Mouse (Mus musculus) megakaryocyte, embryonic 14.5 days (primary cell): ENCODE measurements around the gene Vps13d. TPM values are rescaled to one million over a fixed set of nuclear protein-coding genes. Genes with fewer than 3 reads are reported as not detected.

ENCODE experiments used
- H3K27me3 ChIP-seq: replicated peaks from 2 replicates; pipeline ENCODE3; 2012; ENCODE audit warnings: inconsistent platforms
- H3K36me3 ChIP-seq: replicated peaks from 2 replicates; pipeline ENCODE3; 2012; ENCODE audit warnings: low read length, inconsistent platforms, mixed read lengths
- H3K4me1 ChIP-seq: 2 replicates; pipeline ENCODE4 v1.6.1; 2012; ENCODE audit warnings: inconsistent platforms
- H3K4me3 ChIP-seq: replicated peaks from 2 replicates; pipeline ENCODE3; 2012; ENCODE audit warnings: moderate library complexity, mild to moderate bottlenecking, inconsistent platforms
- H3K9me3 ChIP-seq: 2 replicates; pipeline ENCODE4 v1.6.1; 2012; ENCODE audit warnings: inconsistent platforms
- FLI1 ChIP-seq: IDR thresholded peaks from 2 replicates; pipeline ENCODE4 v1.6.1; 2012; ENCODE audit warnings: low read length, inconsistent platforms, mixed read lengths
- GATA1 ChIP-seq: IDR thresholded peaks from 3 replicates; pipeline ENCODE4 v1.6.1; 2012; ENCODE audit warnings: mixed read lengths, low read length, inconsistent platforms, borderline replicate concordance
- polyA plus RNA-seq: library from polyadenylated mRNA; stranded (reverse); fragments of >175 nt; gene quantifications from 2 replicates; pipeline ENCODE4 v1.2.3, GENCODE M21; 2012; ENCODE audit warnings: low replicate concordance; ENCODE audit not compliant: insufficient read depth

Gene Vps13d
- polyA plus RNA-seq, 1 experiment, result 20.6 TPM

DNA sequence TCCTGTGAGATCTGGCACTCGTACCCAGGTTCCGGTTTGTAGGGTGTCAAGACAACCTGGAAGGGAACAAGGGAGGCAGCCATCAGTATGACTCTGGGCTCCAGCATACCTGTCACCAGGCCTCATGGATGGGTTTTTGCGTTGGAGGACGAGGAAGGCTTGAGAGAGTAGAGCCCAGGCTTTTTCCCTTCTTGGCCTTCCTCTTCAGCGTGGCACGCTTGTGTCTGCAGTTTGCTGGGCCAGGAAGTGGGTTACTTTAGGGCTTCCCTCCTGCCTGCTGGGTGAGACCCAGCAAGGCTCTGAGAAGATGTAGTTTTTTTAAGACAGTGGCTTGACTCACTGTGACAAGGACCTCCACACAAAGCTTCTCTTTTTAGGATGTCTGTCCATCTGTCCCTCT lies 34.2 kb upstream of the Vps13d start:
- Histone ChIP-seq H3K36me3 (peaks cover 31% of the 10 kb centered on the region), H3K27me3 (no peaks in the 10 kb centered on the region), H3K9me3 (no peaks in the 10 kb centered on the region), H3K4me3 (no peak overlapping the region), H3K4me1 (peaks cover 57% of the 10 kb centered on the region)
- TF ChIP-seq GATA1 (no peak), FLI1 (no peak)

DNA sequence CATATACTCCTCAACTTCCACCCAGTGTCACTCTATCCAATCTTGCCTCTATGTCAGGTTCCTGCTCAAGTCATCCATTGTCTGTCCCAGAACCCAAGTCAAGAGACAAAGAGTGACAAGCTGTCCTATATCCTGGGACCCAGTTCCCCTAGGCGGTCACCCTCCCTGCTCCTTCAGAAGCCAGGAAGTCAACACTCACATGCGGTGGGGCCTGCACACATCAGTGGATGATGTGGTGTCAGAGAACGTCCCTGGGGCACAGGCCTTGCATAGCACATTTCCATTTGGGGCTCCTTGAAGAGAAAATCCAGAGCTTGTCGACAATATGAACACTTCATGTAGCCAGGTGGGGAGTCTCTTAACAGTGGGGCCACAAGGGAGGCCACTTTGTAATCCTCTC lies 29.8 kb upstream of the Vps13d start:
- Histone ChIP-seq H3K36me3 (peaks cover 67% of the 10 kb centered on the region), H3K9me3 (no peaks in the 10 kb centered on the region), H3K4me1 (peaks cover 51% of the 10 kb centered on the region), H3K27me3 (no peaks in the 10 kb centered on the region), H3K4me3 (no peak overlapping the region)
- no peak for TF ChIP-seq FLI1
- no peak for TF ChIP-seq GATA1

DNA sequence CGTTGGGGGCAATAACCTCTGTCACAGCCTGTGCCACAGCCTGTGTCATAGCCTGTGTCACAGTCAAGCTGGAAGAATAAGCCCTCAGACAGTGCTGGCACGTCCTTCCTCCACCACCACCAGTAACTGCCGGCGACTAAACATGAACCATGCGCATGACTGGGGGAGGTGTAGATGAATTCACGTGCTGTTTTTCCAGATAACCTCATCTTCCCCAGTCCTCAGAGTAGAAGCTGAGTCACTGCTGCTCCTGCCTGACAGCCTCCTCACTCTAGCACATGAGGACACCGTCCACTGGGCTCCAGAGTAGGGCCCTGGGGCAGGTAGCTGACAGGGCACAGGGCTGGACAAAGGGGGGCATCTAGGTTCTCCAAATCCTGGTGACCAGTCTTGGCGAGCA lies 27.3 kb upstream of the Vps13d start:
- Histone ChIP-seq H3K4me1 (peaks cover 42% of the 10 kb centered on the region), H3K36me3 (peaks cover 81% of the 10 kb centered on the region), H3K9me3 (no peaks in the 10 kb centered on the region), H3K4me3 (peak overlapping the region; percentile 67), H3K27me3 (peaks cover 3% of the 10 kb centered on the region)
- TF ChIP-seq FLI1 (no peak), GATA1 (no peak)

DNA sequence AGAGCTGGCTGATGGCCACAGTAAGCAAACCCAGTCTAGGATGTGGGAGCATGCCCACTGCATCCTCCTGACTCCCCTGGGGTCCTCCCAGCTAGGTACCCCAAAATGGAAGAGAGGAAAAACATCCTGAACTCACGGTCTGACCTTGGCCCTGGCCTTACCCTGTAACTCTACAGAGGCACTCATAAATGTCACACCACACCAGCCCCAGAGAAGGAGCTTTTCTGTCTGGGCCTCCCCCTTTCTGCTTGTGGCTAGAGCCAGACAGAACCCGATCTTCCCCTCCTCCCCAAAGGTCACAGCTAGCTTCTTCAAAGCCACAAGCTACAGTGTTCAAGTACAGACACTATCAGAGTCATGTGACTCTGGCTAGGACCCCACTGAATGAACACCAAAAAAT lies 26.6 kb upstream of the Vps13d start:
- Histone ChIP-seq H3K9me3 (no peaks in the 10 kb centered on the region), H3K36me3 (peaks cover 85% of the 10 kb centered on the region), H3K27me3 (peaks cover 3% of the 10 kb centered on the region), H3K4me3 (no peak overlapping the region), H3K4me1 (peaks cover 42% of the 10 kb centered on the region)
- no peak for TF ChIP-seq FLI1
- TF ChIP-seq GATA1, result no peak

DNA sequence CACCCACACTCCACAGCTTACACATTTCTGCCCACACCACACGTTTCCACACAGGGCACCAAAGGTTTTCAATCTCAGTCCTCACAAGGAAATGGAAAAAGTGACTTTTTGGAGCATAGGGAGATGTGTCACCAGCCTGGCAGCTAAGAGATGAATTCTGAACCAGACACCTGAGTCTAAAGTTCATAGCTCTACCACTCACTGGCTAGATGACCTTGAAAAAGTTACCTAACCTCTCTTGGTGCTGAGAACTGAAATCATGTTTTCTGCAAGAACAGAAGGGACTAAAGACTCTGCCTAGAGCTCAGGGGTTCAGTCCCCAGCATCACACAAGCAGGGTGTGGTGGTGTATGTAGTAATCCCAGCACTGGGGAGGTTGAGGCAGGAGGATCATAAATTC lies 25.2 kb upstream of the Vps13d start:
- peaks cover 93% of the 10 kb centered on the region for H3K36me3 ChIP-seq
- TF ChIP-seq GATA1 (no peak), FLI1 (no peak)
- H3K27me3 ChIP-seq, result peaks cover 3% of the 10 kb centered on the region
- H3K9me3 ChIP-seq, result no peaks in the 10 kb centered on the region
- peaks cover 51% of the 10 kb centered on the region for H3K4me1 ChIP-seq
- H3K4me3 ChIP-seq, result no peak overlapping the region

DNA sequence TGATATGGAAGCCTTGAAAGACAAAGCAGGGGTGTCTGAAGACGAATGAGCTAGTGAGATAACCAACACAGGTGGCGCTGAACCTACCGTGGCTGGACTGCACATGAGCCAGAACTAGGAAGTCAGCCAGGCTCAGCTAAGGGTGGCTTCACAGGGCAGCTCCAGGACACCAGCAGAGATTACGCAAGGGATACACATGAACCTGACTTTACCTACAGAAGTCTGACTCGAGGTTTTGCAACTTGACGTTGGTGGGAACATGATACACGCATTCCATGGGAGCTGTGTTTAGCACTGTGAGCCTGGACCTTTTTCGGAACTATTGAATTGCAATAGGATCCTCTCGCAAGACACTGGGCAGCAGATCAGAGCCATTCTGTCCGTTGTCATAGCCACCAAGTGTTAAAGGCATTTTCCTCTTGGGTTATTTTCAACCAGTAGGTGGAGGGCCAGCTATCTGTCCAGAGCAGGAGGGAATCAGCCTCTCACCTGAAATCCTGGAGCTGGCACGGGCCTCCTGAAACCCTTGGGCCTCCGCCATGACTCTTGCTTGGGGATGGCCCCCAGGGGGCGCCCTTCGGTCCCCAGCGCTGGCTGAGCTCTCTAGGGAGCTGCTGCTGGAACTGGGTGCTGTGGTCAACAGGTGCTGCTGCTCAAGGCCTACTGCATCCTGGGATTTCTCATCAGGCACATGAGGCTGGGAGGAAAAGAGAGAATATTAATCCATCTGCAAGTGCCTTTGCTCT lies 24.6 kb upstream of the Vps13d start:
- H3K36me3 ChIP-seq, result peaks cover 93% of the 10 kb centered on the region
- TF ChIP-seq FLI1, result no peak
- no peak for TF ChIP-seq GATA1
- no peak overlapping the region for H3K4me3 ChIP-seq
- peaks cover 3% of the 10 kb centered on the region for H3K27me3 ChIP-seq
- H3K9me3 ChIP-seq, result no peaks in the 10 kb centered on the region
- peaks cover 53% of the 10 kb centered on the region for H3K4me1 ChIP-seq

DNA sequence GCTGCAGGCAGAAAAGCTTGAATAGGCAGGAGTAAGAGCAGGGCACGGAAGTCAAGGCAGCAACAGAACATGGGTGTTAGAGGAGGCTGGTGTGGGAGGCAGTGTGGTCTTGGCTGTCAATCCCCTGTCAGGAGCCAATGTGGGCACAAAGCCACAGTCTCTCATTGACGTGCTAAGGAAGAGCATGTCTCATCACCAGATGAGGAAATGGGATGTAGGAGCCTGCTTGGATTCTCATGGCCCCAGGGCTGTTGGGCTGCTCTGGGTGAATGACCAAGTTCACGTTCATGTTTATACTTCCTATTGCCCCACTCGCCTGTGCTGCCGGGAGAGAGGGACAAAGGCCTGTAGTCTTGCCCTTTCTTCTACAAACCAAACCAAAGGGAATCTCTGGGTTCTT lies 23.0 kb upstream of the Vps13d start:
- Histone ChIP-seq H3K4me1 (peaks cover 54% of the 10 kb centered on the region), H3K9me3 (no peaks in the 10 kb centered on the region), H3K4me3 (peak overlapping the region; percentile 47), H3K36me3 (peaks cover 83% of the 10 kb centered on the region), H3K27me3 (peaks cover 3% of the 10 kb centered on the region)
- TF ChIP-seq FLI1, result no peak
- no peak for TF ChIP-seq GATA1

DNA sequence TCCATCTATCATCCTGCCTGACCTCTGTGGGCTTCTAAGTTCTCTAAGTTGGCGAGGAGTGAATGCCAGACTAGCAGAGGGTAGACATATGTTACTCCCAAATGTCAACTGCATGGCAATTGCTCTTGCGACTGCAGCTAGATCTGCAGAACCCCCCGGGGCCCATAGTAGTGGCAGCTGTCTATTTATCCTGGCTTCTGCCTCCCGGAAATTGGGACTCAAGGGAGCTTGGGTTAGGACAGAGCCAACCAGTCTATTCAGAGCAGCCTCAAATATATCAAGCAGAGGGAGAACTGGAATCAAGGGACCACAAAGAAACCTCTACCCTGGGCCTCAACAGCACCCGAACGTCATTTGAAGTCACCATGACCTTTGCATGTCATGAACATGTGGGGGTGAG lies 22.2 kb upstream of the Vps13d start:
- Histone ChIP-seq H3K27me3 (peaks cover 3% of the 10 kb centered on the region), H3K36me3 (peaks cover 75% of the 10 kb centered on the region), H3K4me1 (peaks cover 46% of the 10 kb centered on the region), H3K9me3 (no peaks in the 10 kb centered on the region), H3K4me3 (no peak overlapping the region)
- TF ChIP-seq FLI1 (no peak), GATA1 (no peak)

DNA sequence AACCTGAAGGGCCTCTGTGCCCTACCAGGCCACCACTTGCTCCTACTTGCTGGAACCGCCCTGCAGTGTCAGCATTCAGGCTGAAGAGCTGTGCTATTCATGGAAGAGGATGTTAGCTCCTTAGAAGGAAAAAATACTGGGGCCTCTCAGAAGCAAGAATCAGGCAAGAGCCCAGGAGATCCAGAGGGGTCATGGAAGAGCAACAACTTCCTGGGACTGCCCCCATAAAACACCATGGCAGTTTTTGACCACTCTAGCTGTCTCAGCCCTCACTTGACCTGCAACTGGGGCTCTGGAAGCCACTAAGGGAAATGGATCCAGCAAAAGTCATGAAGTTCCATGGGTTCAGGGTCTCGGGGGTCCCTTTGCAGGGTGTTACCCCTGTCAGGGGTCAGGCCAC lies 20.6 kb upstream of the Vps13d start:
- TF ChIP-seq FLI1 (no peak), GATA1 (no peak)
- Histone ChIP-seq H3K9me3 (no peaks in the 10 kb centered on the region), H3K4me3 (no peak overlapping the region), H3K4me1 (peaks cover 35% of the 10 kb centered on the region), H3K36me3 (peaks cover 61% of the 10 kb centered on the region), H3K27me3 (peaks cover 3% of the 10 kb centered on the region)

DNA sequence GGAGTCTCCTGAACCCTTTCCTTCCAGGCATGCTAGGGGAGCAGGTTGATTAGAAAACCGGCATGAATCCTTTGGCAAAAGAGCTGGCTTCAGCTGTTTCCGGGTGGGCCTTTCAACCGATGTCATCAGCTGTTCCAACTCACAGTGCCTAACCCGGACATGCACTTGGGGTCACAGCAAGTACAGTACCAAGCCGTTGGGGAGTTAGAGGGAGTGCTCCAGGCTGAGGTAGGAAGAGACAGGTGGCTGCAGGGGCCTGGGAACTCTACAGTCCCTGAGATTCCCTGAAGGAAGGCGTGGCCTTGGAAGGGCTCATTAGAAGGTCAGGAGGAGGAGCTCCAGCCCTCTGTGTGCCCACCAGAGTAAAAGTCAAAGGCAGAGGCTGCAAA lies 20.0 kb upstream of the Vps13d start:
- TF ChIP-seq FLI1 (no peak), GATA1 (no peak)
- peak overlapping the region; percentile 35 for H3K4me3 ChIP-seq
- H3K36me3 ChIP-seq, result peaks cover 56% of the 10 kb centered on the region
- peaks cover 36% of the 10 kb centered on the region for H3K4me1 ChIP-seq
- peaks cover 3% of the 10 kb centered on the region for H3K27me3 ChIP-seq
- H3K9me3 ChIP-seq, result no peaks in the 10 kb centered on the region
